Mouse (Mus musculus) brain, adult 2 months (tissue): ENCODE results near the gene Olfm2.
"Not testable (repeated sequence)": the region's sequence is repeated elsewhere in the genome, so short reads cannot be mapped to it uniquely, and the experiment has no call there.

Source experiments
- DNase-seq: peaks from one replicate; pipeline ENCODE4 v3.0.0; 2011; ENCODE audit warnings: low read depth, low spot score

Gene Olfm2

DNA sequence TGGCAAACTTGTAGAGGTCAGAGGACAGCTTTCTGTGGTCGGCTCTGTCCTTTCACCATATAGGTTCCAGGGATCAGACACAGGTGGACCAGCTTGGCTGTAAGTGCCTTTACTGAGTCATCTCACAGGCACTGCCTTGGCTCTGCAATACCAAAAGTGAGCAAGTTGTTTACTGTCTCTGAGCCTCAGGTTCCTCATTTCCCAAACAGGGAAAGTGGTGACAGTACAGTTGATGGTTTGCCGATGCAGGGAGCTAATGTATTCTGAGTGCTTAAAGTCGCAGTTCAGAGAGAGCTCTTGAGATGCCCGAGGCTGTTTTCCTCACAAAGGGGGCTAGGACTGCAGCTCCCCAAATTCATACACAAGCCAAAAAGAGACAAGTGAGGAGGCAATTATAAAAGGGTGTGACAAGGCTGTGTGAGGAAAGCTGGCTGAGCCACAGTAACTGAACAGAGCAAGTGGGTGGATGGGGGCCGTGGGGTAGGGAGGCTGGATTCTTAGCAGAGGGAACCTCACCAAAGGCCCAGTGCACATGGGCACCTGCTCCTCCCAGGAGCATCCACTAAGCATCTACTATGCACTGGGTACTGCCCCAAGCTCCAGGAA is 49.9 kb downstream of the Olfm2 start:
- peak; percentile 56 for DNase-seq

- no peak for DNase-seq
Measured at GRCm38 (mm10) chr9:20694721-20695235, 51.4 kb downstream of the Olfm2 start.

GRCm38 (mm10) chr9:20692863-20693262 is 53.3 kb downstream of the Olfm2 start:
- DNase-seq: peak; percentile 62

DNA sequence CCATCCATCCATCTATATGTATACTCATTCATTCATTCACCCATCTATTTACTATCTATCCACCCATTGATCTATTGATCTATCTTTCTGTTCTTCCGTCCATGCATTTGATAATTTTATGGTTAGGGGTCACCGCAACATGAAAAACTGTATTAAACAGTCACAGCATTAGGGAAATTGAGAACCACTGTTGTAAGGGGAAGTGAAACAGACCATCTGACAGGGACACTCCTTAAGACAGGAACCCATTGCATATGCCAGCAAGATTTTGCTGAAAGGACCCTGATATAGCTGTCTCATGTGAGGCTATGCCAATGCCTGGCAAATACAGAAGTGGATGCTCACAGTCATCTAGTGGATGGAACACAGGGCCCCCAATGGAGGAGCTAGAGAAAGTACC is 55.7 kb downstream of the Olfm2 start:
- DNase-seq: not testable (repeated sequence)

DNA sequence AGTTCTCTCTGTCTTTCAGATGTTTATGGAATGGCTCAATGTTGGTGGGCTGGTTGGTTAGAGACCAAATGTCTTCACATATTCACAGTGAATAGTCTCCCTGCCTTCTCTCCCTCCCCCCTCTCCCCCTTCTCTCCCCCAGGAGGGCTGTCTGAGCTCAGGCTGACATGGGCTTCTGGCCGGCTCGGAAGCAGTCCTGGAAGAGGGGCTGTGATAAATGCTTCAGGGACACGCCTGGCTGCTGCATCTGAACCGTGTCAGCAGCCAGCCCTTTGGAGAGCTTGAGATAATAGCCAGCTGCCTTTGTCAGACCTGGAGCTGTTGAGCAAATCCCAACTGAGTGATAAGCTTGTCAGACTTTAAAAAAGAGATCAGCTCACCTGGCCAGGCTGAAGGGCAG is 56.2 kb downstream of the Olfm2 start:
- DNase-seq: no peak

- DNase-seq: no peak
Measured at GRCm38 (mm10) chr9:20689403-20689802, 56.7 kb downstream of the Olfm2 start.

GRCm38 (mm10) chr9:20685081-20685861 is 60.9 kb downstream of the Olfm2 start:
- peak; percentile 90 for DNase-seq

DNA sequence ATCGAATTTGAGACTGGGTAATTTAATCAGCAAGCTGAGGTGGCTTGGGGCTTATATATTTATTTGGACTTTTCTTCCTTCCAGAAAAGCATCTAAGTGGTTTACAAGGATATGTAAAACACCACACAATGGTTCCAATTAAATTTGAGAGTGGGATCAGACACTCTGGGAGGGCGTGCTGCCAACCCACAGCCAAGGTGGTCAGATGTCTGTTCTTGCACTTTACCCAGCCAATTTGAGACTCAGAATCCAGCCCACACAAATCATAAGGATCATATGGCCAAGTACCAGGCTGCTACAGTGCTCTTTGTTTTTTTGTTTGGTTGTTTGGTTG is 63.8 kb downstream of the Olfm2 start:
- peak; percentile 65 for DNase-seq

GRCm38 (mm10) chr9:20681546-20682388 is 64.4 kb downstream of the Olfm2 start:
- no peak for DNase-seq

DNA sequence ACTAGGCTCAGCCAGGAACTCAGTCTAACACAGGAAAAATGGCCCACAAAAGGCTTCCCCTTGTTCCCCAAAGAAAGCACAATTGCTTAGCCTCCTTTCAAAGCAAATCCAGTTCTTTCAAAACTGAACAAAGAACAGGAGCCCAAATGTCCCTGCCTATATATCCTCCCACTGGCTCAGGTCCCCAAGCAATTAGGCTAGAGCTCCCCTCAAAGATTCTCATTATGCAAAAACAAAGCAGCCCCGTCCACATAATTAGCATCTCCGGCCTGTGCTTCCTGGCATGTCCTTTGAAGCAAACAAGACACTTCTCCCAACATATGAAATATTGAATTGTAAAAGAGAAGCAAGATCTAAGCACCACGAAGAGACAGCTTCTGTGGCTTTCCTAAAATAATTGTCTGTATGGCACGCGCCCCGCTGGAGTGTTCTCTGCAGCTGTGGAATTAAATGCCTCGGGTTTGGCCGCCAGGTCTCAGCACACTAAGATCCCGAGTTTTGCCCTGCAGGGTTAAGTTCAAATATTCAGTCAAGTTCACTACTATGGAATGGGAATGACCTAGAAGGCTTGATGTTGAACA is 65.7 kb downstream of the Olfm2 start:
- DNase-seq: no peak

DNA sequence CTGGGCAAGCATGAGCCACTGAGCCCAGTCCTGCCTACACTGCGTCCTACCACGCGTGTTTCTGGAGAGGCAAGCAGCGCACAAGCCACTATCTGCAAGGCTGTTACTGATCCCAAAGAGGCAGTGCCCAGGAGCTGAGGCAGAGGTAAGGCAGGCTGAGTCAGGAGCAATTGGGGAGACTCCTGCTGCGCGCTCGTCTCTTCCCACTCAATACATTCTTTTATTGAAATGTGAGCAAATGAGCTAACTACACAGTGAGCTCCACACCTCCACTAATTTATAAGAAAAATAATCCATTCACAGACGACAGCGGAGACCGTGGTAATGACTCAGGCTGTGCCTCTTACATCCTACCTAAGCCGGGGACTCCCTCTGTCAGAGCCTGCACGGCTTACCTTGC is 68.3 kb downstream of the Olfm2 start:
- peak; percentile 74 for DNase-seq

GRCm38 (mm10) chr9:20672047-20672446 is 74.1 kb downstream of the Olfm2 start:
- DNase-seq: no peak

- no peak for DNase-seq
Measured at GRCm38 (mm10) chr9:20668065-20668464, 78.1 kb downstream of the Olfm2 start.

- no peak for DNase-seq
Measured at GRCm38 (mm10) chr9:20666510-20667034, 79.6 kb downstream of the Olfm2 start.

DNA sequence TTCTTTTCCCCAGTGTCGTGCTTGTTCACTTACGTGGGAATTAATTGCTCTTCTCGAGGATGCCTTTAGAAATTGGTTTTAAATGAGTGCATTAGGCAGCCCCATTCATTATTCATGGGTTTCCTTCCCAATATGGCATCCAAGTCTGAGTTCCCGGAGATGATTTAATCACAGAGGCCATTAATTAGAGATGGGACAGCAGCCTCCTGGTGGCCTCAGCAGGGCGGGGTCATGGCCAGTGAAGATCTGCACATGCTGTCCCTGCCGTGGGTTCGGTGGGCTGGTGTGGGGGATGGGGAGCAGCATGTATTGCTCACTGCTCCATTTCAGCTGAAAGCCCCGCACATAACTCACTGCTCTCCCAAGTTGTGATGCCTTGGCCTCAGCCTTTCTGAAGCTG is 80.2 kb downstream of the Olfm2 start:
- DNase-seq: no peak

DNA sequence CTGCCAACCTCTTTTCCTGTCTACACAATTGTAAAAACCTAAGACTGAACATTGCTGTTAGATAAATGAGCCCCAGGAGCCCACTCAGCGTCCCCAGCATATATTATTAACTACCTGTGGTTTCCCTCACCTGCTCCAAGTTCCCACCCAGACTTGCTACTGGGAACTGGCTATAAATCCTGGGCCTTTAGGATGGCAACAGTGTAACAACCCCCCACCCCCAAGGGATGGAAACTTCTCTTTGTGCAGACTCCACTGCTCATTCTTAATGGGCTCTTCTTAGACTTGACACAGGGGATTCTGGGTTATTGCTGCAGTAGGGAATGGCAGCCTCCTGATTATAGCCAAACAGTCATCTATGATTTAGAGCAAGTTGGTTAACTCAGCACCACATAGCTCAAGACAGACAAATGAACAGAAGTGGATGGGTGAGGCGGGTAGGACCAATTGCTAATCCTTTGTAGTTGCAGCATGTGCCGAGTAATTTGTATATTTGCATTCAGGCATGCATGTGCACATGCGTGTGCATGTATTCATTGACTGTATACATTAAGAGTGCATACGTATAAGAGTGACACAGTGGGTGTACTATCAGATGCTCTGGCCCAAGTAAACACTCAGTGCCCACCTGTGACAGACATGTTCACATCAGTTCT is 81.0 kb downstream of the Olfm2 start:
- no peak for DNase-seq

DNA sequence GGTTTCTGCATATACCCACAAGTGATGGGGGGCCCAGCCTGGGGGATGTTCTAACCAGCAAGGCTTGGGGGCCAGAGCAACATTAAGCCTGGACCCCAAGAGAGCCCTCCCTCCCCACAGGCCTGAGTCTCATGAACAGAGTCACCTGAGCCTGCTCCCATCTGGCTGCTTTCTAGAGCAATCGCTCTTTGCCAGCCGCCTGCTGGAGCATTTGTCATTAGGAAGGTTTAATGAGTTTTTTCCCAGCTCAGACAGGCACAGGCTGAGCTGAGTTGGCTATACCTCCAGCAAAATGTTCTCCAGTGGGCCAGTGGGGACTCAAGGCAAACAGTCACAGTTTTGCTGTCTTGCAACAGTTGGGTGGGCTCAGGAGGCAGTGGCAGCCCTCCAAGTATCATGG is 81.8 kb downstream of the Olfm2 start:
- peak; percentile 84 for DNase-seq

- peak; percentile 93 for DNase-seq
Measured at GRCm38 (mm10) chr9:20663956-20664355, 82.2 kb downstream of the Olfm2 start.

- no peak for DNase-seq
Measured at GRCm38 (mm10) chr9:20662874-20663273, 83.3 kb downstream of the Olfm2 start.

GRCm38 (mm10) chr9:20662325-20662724 is 83.8 kb downstream of the Olfm2 start:
- peak; percentile 85 for DNase-seq

- peak; percentile 67 for DNase-seq
Measured at GRCm38 (mm10) chr9:20657546-20657945, 88.6 kb downstream of the Olfm2 start.
